Mouse (Mus musculus): ENCODE measurements at regions not wholly inside any gene's neighbourhood (a gene's known extent, or its start where the extent isn't known, plus 50 kb on each side); places are given as distances from the start of the nearest gene placed in this dataset.

- 87% methylated on average over 6 of the region's 6 CpGs for WGBS
- no peak overlapping the region for H3K27ac ChIP-seq
- DNase-seq (ENCODE audit: low spot score), result no peak
- no peaks in the 10 kb centered on the region for H3K36me3 ChIP-seq
- no peaks in the 10 kb centered on the region for H3K4me1 ChIP-seq
- no peaks in the 10 kb centered on the region for H3K27me3 ChIP-seq (ENCODE audit: low read depth, poor library complexity, severe bottlenecking)
- H3K9me3 ChIP-seq (replicated peaks), result no peaks in the 10 kb centered on the region
- no peak overlapping the region for H3K4me3 ChIP-seq
These were observed 138.1 kb upstream of the Ndst3 start for GRCm38 (mm10) chr3:123828790-123829189.

GRCm38 (mm10) chr3:123838385-123839170 is 147.9 kb upstream of the Ndst3 start:
- Histone ChIP-seq H3K4me1 (no peaks in the 10 kb centered on the region), H3K36me3 (no peaks in the 10 kb centered on the region), H3K27ac (no peak overlapping the region), H3K27me3 (ENCODE audit: low read depth, poor library complexity, severe bottlenecking) (no peaks in the 10 kb centered on the region), H3K9me3 (replicated peaks) (no peaks in the 10 kb centered on the region), H3K4me3 (no peak overlapping the region)
- WGBS, result 85% methylated on average over 10 of the region's 10 CpGs
- no peak for DNase-seq (ENCODE audit: low spot score)

- Histone ChIP-seq H3K9me3 (replicated peaks) (no peaks in the 10 kb centered on the region), H3K27me3 (ENCODE audit: low read depth, poor library complexity, severe bottlenecking) (peaks cover 15% of the 10 kb centered on the region; the same call in 1 of the 2 replicates), H3K27ac (no peak overlapping the region), H3K4me3 (no peak overlapping the region), H3K36me3 (no peaks in the 10 kb centered on the region), H3K4me1 (no peaks in the 10 kb centered on the region)
- WGBS, result 79% methylated on average over 1 of the region's 1 CpGs
- no peak for DNase-seq (ENCODE audit: low spot score)
These were observed 155.9 kb upstream of the Ndst3 start for GRCm38 (mm10) chr3:123846554-123846953.

- Histone ChIP-seq H3K4me3 (no peak overlapping the region), H3K36me3 (no peaks in the 10 kb centered on the region), H3K4me1 (no peaks in the 10 kb centered on the region), H3K27me3 (ENCODE audit: low read depth, poor library complexity, severe bottlenecking) (peaks cover 35% of the 10 kb centered on the region), H3K9me3 (replicated peaks) (no peaks in the 10 kb centered on the region), H3K27ac (no peak overlapping the region)
- WGBS, result 81% methylated on average over 2 of the region's 2 CpGs
- DNase-seq (ENCODE audit: low spot score), result no peak
These were observed 158.0 kb upstream of the Ndst3 start for GRCm38 (mm10) chr3:123848663-123849062.

GRCm38 (mm10) chr3:123852889-123853288 is 162.2 kb upstream of the Ndst3 start:
- Histone ChIP-seq H3K4me1 (0 out of 2 replicates have a peak, but pooled peaks cover 4% of the 10 kb centered on the region), H3K36me3 (no peaks in the 10 kb centered on the region), H3K27me3 (ENCODE audit: low read depth, poor library complexity, severe bottlenecking) (peaks cover 54% of the 10 kb centered on the region), H3K4me3 (no peak overlapping the region), H3K27ac (no peak overlapping the region), H3K9me3 (replicated peaks) (no peaks in the 10 kb centered on the region)
- no peak for DNase-seq (ENCODE audit: low spot score)
- WGBS, result 78% methylated on average over 3 of the region's 3 CpGs

- H3K9me3 ChIP-seq (replicated peaks), result no peaks in the 10 kb centered on the region
- DNase-seq (ENCODE audit: low spot score), result no peak
- H3K4me3 ChIP-seq, result no peak overlapping the region
- 84% methylated on average over 2 of the region's 2 CpGs for WGBS
- no peaks in the 10 kb centered on the region for H3K27me3 ChIP-seq (ENCODE audit: low read depth, poor library complexity, severe bottlenecking)
- no peaks in the 10 kb centered on the region for H3K4me1 ChIP-seq
- no peak overlapping the region for H3K27ac ChIP-seq
- H3K36me3 ChIP-seq, result no peaks in the 10 kb centered on the region
These were observed 183.1 kb upstream of the Ndst3 start for GRCm38 (mm10) chr3:123873709-123874108.

GRCm38 (mm10) chr3:123893691-123894090 is 203.0 kb upstream of the Ndst3 start:
- H3K4me1 ChIP-seq, result no peaks in the 10 kb centered on the region
- no peaks in the 10 kb centered on the region for H3K36me3 ChIP-seq
- no peaks in the 10 kb centered on the region for H3K9me3 ChIP-seq (replicated peaks)
- DNase-seq (ENCODE audit: low spot score), result no peak
- WGBS, result 37% methylated on average over 3 of the region's 3 CpGs
- H3K27me3 ChIP-seq (ENCODE audit: low read depth, poor library complexity, severe bottlenecking), result no peaks in the 10 kb centered on the region
- no peak overlapping the region for H3K4me3 ChIP-seq
- H3K27ac ChIP-seq, result no peak overlapping the region

GRCm38 (mm10) chr3:123905928-123906721 is 215.5 kb upstream of the Ndst3 start:
- WGBS, result 40% methylated on average over 9 of the region's 9 CpGs
- Histone ChIP-seq H3K36me3 (no peaks in the 10 kb centered on the region), H3K9me3 (replicated peaks) (no peaks in the 10 kb centered on the region), H3K27ac (no peak overlapping the region), H3K4me3 (no peak overlapping the region), H3K27me3 (ENCODE audit: low read depth, poor library complexity, severe bottlenecking) (no peaks in the 10 kb centered on the region), H3K4me1 (peaks cover 4% of the 10 kb centered on the region; the same call in 1 of the 2 replicates)
- DNase-seq (ENCODE audit: low spot score), result no peak

GRCm38 (mm10) chr3:123918140-123918539 is 227.5 kb upstream of the Ndst3 start:
- Histone ChIP-seq H3K9me3 (replicated peaks) (no peaks in the 10 kb centered on the region), H3K4me3 (no peak overlapping the region), H3K36me3 (no peaks in the 10 kb centered on the region), H3K27me3 (ENCODE audit: low read depth, poor library complexity, severe bottlenecking) (no peaks in the 10 kb centered on the region), H3K4me1 (no peaks in the 10 kb centered on the region), H3K27ac (no peak overlapping the region)
- WGBS, result 90% methylated on average over 3 of the region's 3 CpGs
- no peak for DNase-seq (ENCODE audit: low spot score)

GRCm38 (mm10) chr3:123952121-123952520 is 261.5 kb upstream of the Ndst3 start:
- Histone ChIP-seq H3K27me3 (ENCODE audit: low read depth, poor library complexity, severe bottlenecking) (no peaks in the 10 kb centered on the region), H3K36me3 (no peaks in the 10 kb centered on the region), H3K27ac (no peak overlapping the region), H3K9me3 (replicated peaks) (no peaks in the 10 kb centered on the region), H3K4me3 (no peak overlapping the region), H3K4me1 (no peaks in the 10 kb centered on the region)
- DNase-seq (ENCODE audit: low spot score), result no peak
- 89% methylated on average over 6 of the region's 6 CpGs for WGBS

- no peaks in the 10 kb centered on the region for H3K27me3 ChIP-seq (ENCODE audit: low read depth, poor library complexity, severe bottlenecking)
- 96% methylated on average over 3 of the region's 3 CpGs for WGBS
- H3K4me3 ChIP-seq, result no peak overlapping the region
- no peak overlapping the region for H3K27ac ChIP-seq
- no peaks in the 10 kb centered on the region for H3K4me1 ChIP-seq
- no peak for DNase-seq (ENCODE audit: low spot score)
- H3K36me3 ChIP-seq, result no peaks in the 10 kb centered on the region
- H3K9me3 ChIP-seq (replicated peaks), result no peaks in the 10 kb centered on the region
These were observed 276.7 kb upstream of the Ndst3 start for GRCm38 (mm10) chr3:123967373-123967772.

- H3K9me3 ChIP-seq (replicated peaks), result no peaks in the 10 kb centered on the region
- H3K27me3 ChIP-seq (ENCODE audit: low read depth, poor library complexity, severe bottlenecking), result no peaks in the 10 kb centered on the region
- DNase-seq (ENCODE audit: low spot score), result no peak
- H3K4me1 ChIP-seq, result no peaks in the 10 kb centered on the region
- no peak overlapping the region for H3K27ac ChIP-seq
- H3K36me3 ChIP-seq, result no peaks in the 10 kb centered on the region
- no peak overlapping the region for H3K4me3 ChIP-seq
- 84% methylated on average over 3 of the region's 3 CpGs for WGBS
These were observed 281.7 kb upstream of the Ndst3 start for GRCm38 (mm10) chr3:123972367-123972766.

- H3K9me3 ChIP-seq (replicated peaks), result no peaks in the 10 kb centered on the region
- H3K36me3 ChIP-seq, result no peaks in the 10 kb centered on the region
- no peak overlapping the region for H3K27ac ChIP-seq
- no peaks in the 10 kb centered on the region for H3K27me3 ChIP-seq (ENCODE audit: low read depth, poor library complexity, severe bottlenecking)
- no peaks in the 10 kb centered on the region for H3K4me1 ChIP-seq
- no peak for DNase-seq (ENCODE audit: low spot score)
- WGBS, result 85% methylated on average over 16 of the region's 16 CpGs
- no peak overlapping the region for H3K4me3 ChIP-seq
These were observed 283.3 kb upstream of the Ndst3 start for GRCm38 (mm10) chr3:123973806-123974576.
